Mouse (Mus musculus) heart, postnatal 36 days (tissue): ENCODE measurements at regions not wholly inside any gene's neighbourhood (a gene's known extent, or its start where the extent isn't known, plus 50 kb on each side); places are given as distances from the start of the nearest gene placed in this dataset.

Source experiments
- DNase-seq, 2 experiments: peaks; one replicate each; pipeline ENCODE4 v3.0.0; 2021 to 2022
- intact Hi-C: fragments of 180-260 bp; cut with DNase I; formaldehyde crosslinking; loops from one replicate; pipeline ENCODE4 v1.15.1; 2025
- microRNA-seq, 2 experiments: library from miRNA; unstranded; fragments of <30 nt; microRNA quantifications; one replicate each; pipeline ENCODE4 v1.2.0; 2021; ENCODE audit warnings: borderline number of aligned reads in 2 of 2

DNA sequence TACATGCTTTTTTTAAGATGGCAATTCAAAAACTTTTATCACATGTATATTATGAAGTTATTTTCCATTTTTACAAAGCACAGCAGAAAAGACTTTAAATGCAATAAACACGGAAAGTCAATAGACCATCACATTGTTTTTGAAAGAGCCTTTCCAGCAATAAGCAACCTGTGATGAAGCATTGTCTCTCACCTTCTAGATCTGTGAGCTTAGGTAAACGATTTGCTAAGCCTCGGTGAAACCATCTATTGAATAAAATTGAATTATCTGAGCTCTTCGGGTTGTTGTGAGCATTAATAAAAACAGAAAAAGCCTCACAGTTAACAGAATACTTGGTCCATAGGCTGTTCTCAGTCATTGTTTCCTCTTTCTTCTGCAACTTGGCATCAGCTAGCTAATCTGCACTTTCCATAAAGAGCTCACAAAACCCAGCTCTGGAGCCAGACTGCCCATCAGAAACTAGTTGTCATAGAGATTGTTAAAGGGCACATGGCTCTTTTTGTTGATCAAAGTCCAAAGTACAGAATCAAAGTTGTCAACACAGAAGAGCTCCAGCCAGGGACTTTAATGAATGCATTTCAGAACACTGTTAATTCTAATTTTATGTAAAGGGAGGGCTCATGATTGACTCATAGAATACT, 261.5 kb downstream of the Atp6ap1l start:
- intact Hi-C loops, result no loop called here
- DNase-seq, result no peak

DNA sequence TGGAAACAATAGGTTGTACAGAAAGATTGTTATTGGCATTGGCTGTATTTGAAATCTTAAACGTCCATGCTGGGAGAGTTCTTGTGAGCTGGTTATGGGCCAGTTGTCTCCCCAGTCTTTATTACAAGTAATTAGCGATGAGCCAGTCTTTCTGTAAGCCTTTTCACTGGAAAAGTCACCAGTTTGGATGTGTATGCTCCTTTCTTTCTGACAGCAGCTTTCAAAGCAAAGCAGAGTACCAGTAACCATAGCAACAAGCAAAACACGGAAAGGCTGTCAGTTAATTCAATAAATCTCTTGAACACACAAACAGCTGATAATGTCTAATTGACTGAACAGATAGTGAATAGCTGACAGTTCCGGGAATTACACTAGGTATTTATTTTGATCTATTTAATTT, 262.0 kb downstream of the Atp6ap1l start:
- DNase-seq, result no peak
- intact Hi-C loops, result no loop called here

DNA sequence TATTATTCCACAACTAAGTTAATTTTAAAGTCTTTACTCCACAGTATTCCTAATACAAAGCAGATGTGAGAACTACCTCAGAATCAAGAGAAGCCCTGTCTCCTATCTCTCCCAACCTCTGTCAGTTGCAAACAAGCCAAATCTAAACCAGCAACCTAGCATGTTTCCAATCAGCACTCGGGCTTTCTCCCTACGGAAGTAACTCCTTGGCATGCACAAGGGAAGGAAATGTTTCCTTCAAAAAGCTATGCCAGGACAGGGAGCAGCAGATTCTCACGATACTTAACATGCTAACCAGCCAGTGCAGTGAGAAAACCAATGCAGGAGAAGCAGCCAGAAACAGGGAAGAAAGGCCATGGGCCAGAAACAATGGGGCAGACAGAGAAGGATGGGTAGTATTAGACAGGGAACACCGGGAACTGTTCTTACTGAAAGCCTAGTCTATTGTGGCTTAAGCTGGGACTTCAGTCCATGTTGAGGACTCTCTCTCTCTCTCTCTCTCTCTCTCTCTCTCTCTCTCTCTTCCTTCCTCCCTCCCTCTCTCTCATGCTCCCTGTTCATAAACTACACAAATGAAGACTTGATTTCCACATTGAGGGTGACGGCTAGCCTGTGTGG, 262.8 kb downstream of the Atp6ap1l start:
- intact Hi-C loops, result no loop called here

More for the DNA sequence above, 262.8 kb downstream of the Atp6ap1l start:
- no peak for DNase-seq

Small RNA genes lying in the stretch of these regions (microRNA-seq; reads per million reads assigned to microRNA genes)
- 0 reads per million in 2 experiments for gene Gm44338
